Comparison of ENCODE assay signal across 11 mouse cellular contexts in genomic region chr5:105867427-105867826, GRCm38 (mm10). TPM values are rescaled to one million over a fixed set of nuclear protein-coding genes. Genes with fewer than 3 reads are reported as not detected.
DNase-seq lines count a peak whose midpoint lies in the region; ATAC-seq and TF ChIP-seq lines count a peak whose summit lies in the region.
"Had no signal": no experiment of that assay in that cellular context is flagged by ENCODE, and none has a peak within 500 bp of the region (broad histone marks: within the 10 kb centered on the region; RNA-seq: fewer than 3 reads in every experiment).

No protein-coding gene starts in this region.

- no peak for TF ChIP-seq EP300 in heart, postnatal 0 days (IDR thresholded peaks at IDR 0.05; ENCODE audit: low read depth)

- ATAC-seq in forebrain, embryonic 12.5 days (ENCODE audit: low FRiP score), result no peak
- no peak for ATAC-seq in forebrain, embryonic 11.5 days (replicated peaks; ENCODE audit: low FRiP score)
- no peak for ATAC-seq in heart, postnatal 0 days (ENCODE audit: insufficient read depth, low read depth)
- ATAC-seq in midbrain, embryonic 14.5 days (ENCODE audit: low FRiP score, low TSS enrichment), result no peak
- no peak for ATAC-seq in midbrain, postnatal 0 days (ENCODE audit: low FRiP score)

- no peak overlapping the region for H3K9ac ChIP-seq in forebrain, embryonic 12.5 days
- no peak overlapping the region for H3K9ac ChIP-seq in forebrain, embryonic 11.5 days (ENCODE audit: low read length)
- no peak overlapping the region for H3K9ac ChIP-seq in heart, postnatal 0 days (replicated peaks; ENCODE audit: low read depth, low read length)
- H3K9ac ChIP-seq in midbrain, embryonic 14.5 days (replicated peaks; ENCODE audit: low read length), result no peak overlapping the region
- no peak overlapping the region for H3K9ac ChIP-seq in midbrain, postnatal 0 days (replicated peaks; ENCODE audit: low read length, poor library complexity, severe bottlenecking)
- H3K9ac ChIP-seq: liver, embryonic 15.5 days had no signal

- H3K27me3 ChIP-seq in forebrain, embryonic 12.5 days, result no peaks in the 10 kb centered on the region
- H3K27me3 ChIP-seq in forebrain, embryonic 11.5 days (ENCODE audit: control insufficient read depth, insufficient read depth, low read length), result no peaks in the 10 kb centered on the region
- H3K27me3 ChIP-seq in heart, postnatal 0 days (ENCODE audit: control insufficient read depth, insufficient read depth, low read length), result no peaks in the 10 kb centered on the region
- no peaks in the 10 kb centered on the region for H3K27me3 ChIP-seq in midbrain, embryonic 14.5 days (ENCODE audit: control insufficient read depth, insufficient read depth, low read length)
- H3K27me3 ChIP-seq in midbrain, postnatal 0 days (ENCODE audit: insufficient read depth, low read length), result no peaks in the 10 kb centered on the region
- H3K27me3 ChIP-seq: liver, embryonic 15.5 days had no signal

- H3K27ac ChIP-seq in forebrain, embryonic 12.5 days, result 0 out of 2 replicates have a peak overlapping the region, but pooled peaks have one; percentile 42
- H3K27ac ChIP-seq in forebrain, embryonic 11.5 days (ENCODE audit: low read depth, low read length), result no peak overlapping the region
- peak overlapping the region; percentile 30 for H3K27ac ChIP-seq in heart, postnatal 0 days (ENCODE audit: low read depth)
- no peak overlapping the region for H3K27ac ChIP-seq in midbrain, embryonic 14.5 days (replicated peaks; ENCODE audit: low read depth, low read length)
- no peak overlapping the region for H3K27ac ChIP-seq in midbrain, postnatal 0 days (ENCODE audit: low read depth, low read length)
- H3K27ac ChIP-seq: liver, embryonic 15.5 days; midbrain, embryonic 10.5 days had no signal

- no peak overlapping the region for H3K4me3 ChIP-seq in forebrain, embryonic 12.5 days (replicated peaks)
- no peak overlapping the region for H3K4me3 ChIP-seq in forebrain, embryonic 11.5 days (ENCODE audit: low read depth, low read length)
- H3K4me3 ChIP-seq in heart, postnatal 0 days (ENCODE audit: low read depth, low read length), result peak overlapping the region; percentile 1; the same call in 1 of the 2 replicates
- H3K4me3 ChIP-seq in midbrain, embryonic 14.5 days (replicated peaks; ENCODE audit: low read depth, low read length), result no peak overlapping the region
- H3K4me3 ChIP-seq in midbrain, postnatal 0 days (ENCODE audit: low read depth, low read length), result no peak overlapping the region
- H3K4me3 ChIP-seq: liver, embryonic 15.5 days; midbrain, embryonic 10.5 days had no signal

- peak overlapping the region; percentile 0; the same call in 1 of the 2 replicates for H3K4me2 ChIP-seq in forebrain, embryonic 12.5 days
- no peak overlapping the region for H3K4me2 ChIP-seq in forebrain, embryonic 11.5 days (ENCODE audit: low read depth, low read length, severe bottlenecking)
- H3K4me2 ChIP-seq in heart, postnatal 0 days (ENCODE audit: low read depth, low read length), result peak overlapping the region; percentile 36
- H3K4me2 ChIP-seq in midbrain, embryonic 14.5 days (ENCODE audit: low read length), result no peak overlapping the region
- no peak overlapping the region for H3K4me2 ChIP-seq in midbrain, postnatal 0 days (ENCODE audit: low read depth, low read length, poor library complexity, severe bottlenecking)
- H3K4me2 ChIP-seq: liver, embryonic 15.5 days had no signal

- DNase-seq in forebrain, embryonic 11.5 days (ENCODE audit: low spot score), result no peak
- no peak for DNase-seq in heart, postnatal 0 days (ENCODE audit: low spot score)
- no peak for DNase-seq in heart, adult 18-20 months
- DNase-seq in midbrain, embryonic 14.5 days, result peak; percentile 34
- no peak for DNase-seq in midbrain, postnatal 0 days (ENCODE audit: low spot score)
- DNase-seq in retina, embryonic 14.5 days (ENCODE audit: low spot score), result no peak
- no peak for DNase-seq in ovary, postnatal 36 days (ENCODE audit: low spot score)
- DNase-seq: thymus, adult 2 months had no signal

- no peak for TF ChIP-seq CTCF in heart, postnatal 0 days (IDR thresholded peaks at IDR 0.05; ENCODE audit: low read depth)
- TF ChIP-seq CTCF in midbrain, postnatal 0 days (IDR thresholded peaks at IDR 0.05), result no peak

- no peaks in the 10 kb centered on the region for H3K9me3 ChIP-seq in forebrain, embryonic 12.5 days
- no peaks in the 10 kb centered on the region for H3K9me3 ChIP-seq in forebrain, embryonic 11.5 days (ENCODE audit: control insufficient read depth, low read length)
- no peaks in the 10 kb centered on the region for H3K9me3 ChIP-seq in heart, postnatal 0 days (replicated peaks; ENCODE audit: control insufficient read depth, low read length)
- no peaks in the 10 kb centered on the region for H3K9me3 ChIP-seq in midbrain, embryonic 14.5 days (ENCODE audit: control insufficient read depth, low read length)
- H3K9me3 ChIP-seq in midbrain, postnatal 0 days (ENCODE audit: low read length), result no peaks in the 10 kb centered on the region
- H3K9me3 ChIP-seq: liver, embryonic 15.5 days; midbrain, embryonic 10.5 days had no signal

- 25% methylated on average over 4 of the region's 4 CpGs for WGBS in forebrain, embryonic 12.5 days
- 44% methylated on average over 4 of the region's 4 CpGs for WGBS in forebrain, embryonic 11.5 days
- WGBS in heart, postnatal 0 days, result 24% methylated on average over 4 of the region's 4 CpGs
- WGBS in midbrain, embryonic 14.5 days, result 36% methylated on average over 4 of the region's 4 CpGs
- 32% methylated on average over 4 of the region's 4 CpGs for WGBS in midbrain, postnatal 0 days

- H3K4me1 ChIP-seq in forebrain, embryonic 12.5 days, result 0 out of 2 replicates have a peak, but pooled peaks cover 7% of the 10 kb centered on the region
- H3K4me1 ChIP-seq in forebrain, embryonic 11.5 days (replicated peaks; ENCODE audit: control insufficient read depth, insufficient read depth, low read length), result no peaks in the 10 kb centered on the region; the same call in 1 of the 2 replicates
- H3K4me1 ChIP-seq in heart, postnatal 0 days (ENCODE audit: control insufficient read depth, insufficient read depth), result peaks cover 10% of the 10 kb centered on the region
- no peaks in the 10 kb centered on the region for H3K4me1 ChIP-seq in midbrain, embryonic 14.5 days (ENCODE audit: control insufficient read depth, insufficient read depth, low read length)
- no peaks in the 10 kb centered on the region for H3K4me1 ChIP-seq in midbrain, postnatal 0 days (ENCODE audit: insufficient read depth, low read length)
- H3K4me1 ChIP-seq: midbrain, embryonic 10.5 days had no signal

- no peaks in the 10 kb centered on the region for H3K36me3 ChIP-seq in forebrain, embryonic 12.5 days (replicated peaks)
- H3K36me3 ChIP-seq in forebrain, embryonic 11.5 days (ENCODE audit: control insufficient read depth, insufficient read depth, low read length), result no peaks in the 10 kb centered on the region
- H3K36me3 ChIP-seq in heart, postnatal 0 days (replicated peaks; ENCODE audit: control insufficient read depth, insufficient read depth, low read length), result no peaks in the 10 kb centered on the region
- no peaks in the 10 kb centered on the region for H3K36me3 ChIP-seq in midbrain, embryonic 14.5 days (ENCODE audit: control insufficient read depth, insufficient read depth, low read length)
- no peaks in the 10 kb centered on the region for H3K36me3 ChIP-seq in midbrain, postnatal 0 days (ENCODE audit: insufficient read depth, low read length)
- H3K36me3 ChIP-seq: liver, embryonic 15.5 days; midbrain, embryonic 10.5 days had no signal

RNA-seq across cellular contexts. Expression of gene Zfp326, which starts 8.9 kb away (rescaled TPM):
- polyA plus RNA-seq in forebrain, embryonic 12.5 days (2016; fragmentation: Nextera tagmentation; extraction: Ambion mirVana), result 70.7 and 72.0 TPM in 2 replicates
- 49.1 and 52.6 TPM in 2 replicates for polyA plus RNA-seq in forebrain, embryonic 11.5 days (2014; fragmentation: Nextera tagmentation; extraction: Ambion mirVana)
- 1.8 and 14.6 TPM in 2 replicates for total RNA-seq in heart, postnatal 0 days (2014; rRNA removed; ENCODE audit: low replicate concordance)
- 24.5 and 26.7 TPM in 2 replicates for polyA plus RNA-seq in heart, postnatal 0 days (2015; fragmentation: Nextera tagmentation; extraction: Ambion mirVana)
- 10 to 100 TPM in 1 of 2 experiments, 1 to 10 TPM in 1; 9.4 to 10.5 TPM for total RNA-seq in heart, adult 18-20 months (2021)
- 45.7 and 50.1 TPM in 2 replicates for polyA plus RNA-seq in midbrain, embryonic 14.5 days (2014; fragmentation: Nextera tagmentation; extraction: Ambion mirVana)
- total RNA-seq in midbrain, postnatal 0 days (2014; rRNA removed), result 17.7 and 30.5 TPM in 2 replicates
- polyA plus RNA-seq in midbrain, postnatal 0 days (2015; fragmentation: Nextera tagmentation; extraction: Ambion mirVana), result 26.6 and 40.8 TPM in 2 replicates

Comparison
In these comparisons a context has a peak if more than half of its experiments do, and no peak if none do; other contexts are left out.
1. H3K27ac ChIP-seq: peak in forebrain, embryonic 12.5 days (single experiment) and heart, postnatal 0 days (single experiment); none in forebrain, embryonic 11.5 days (single experiment), midbrain, embryonic 14.5 days (single experiment) and midbrain, postnatal 0 days (single experiment).
2. H3K4me2 ChIP-seq: peak in forebrain, embryonic 12.5 days (single experiment) and heart, postnatal 0 days (single experiment); none in forebrain, embryonic 11.5 days (single experiment), midbrain, embryonic 14.5 days (single experiment) and midbrain, postnatal 0 days (single experiment).